Mouse (Mus musculus): Measurements from ENCODE around the gene Adcy5.

- TF ChIP-seq CTCF (IDR thresholded peaks at IDR 0.05; ENCODE audit: borderline replicate concordance, insufficient read depth, low read depth, low read length) (no peak), POLR2A (IDR thresholded peaks at IDR 0.05; ENCODE audit: borderline replicate concordance, insufficient read depth, low read length) (no peak)
Observed at GRCm38 (mm10) chr16:35251690-35252089, 97.0 kb downstream of the Adcy5 start.
